Mouse (Mus musculus) kidney, adult 18-20 months (tissue): ENCODE data around the gene Adgrf4.
A peak's percentile ranks its signal among the peaks of the same experiment; 100 is the strongest.

Source experiments
- DNase-seq: peaks from one replicate; pipeline ENCODE4 v3.0.0; 2021

The Adgrf4 gene

GRCm38 (mm10) chr17:42692136-42692535 is at the start of gene Adgrf4:
TSS of gene Adgrf4 (minus strand) at chr17:42692284.
- DNase-seq: no peak

GRCm38 (mm10) chr17:42741801-42742217 is 49.7 kb upstream of the Adgrf4 start, which contains the start of gene Adgrf2:
TSS of gene Adgrf2 (minus strand) at chr17:42742179.
- no peak for DNase-seq

- DNase-seq: no peak
Measured at GRCm38 (mm10) chr17:42738794-42739193, 46.7 kb upstream of the Adgrf4 start.

- no peak for DNase-seq
Measured at GRCm38 (mm10) chr17:42717161-42717560, 25.1 kb upstream of the Adgrf4 start.

- no peak for DNase-seq
Measured at GRCm38 (mm10) chr17:42714991-42715390, 22.9 kb upstream of the Adgrf4 start.

- no peak for DNase-seq
Measured at GRCm38 (mm10) chr17:42710717-42711116, 18.6 kb upstream of the Adgrf4 start.

- no peak for DNase-seq
Measured at GRCm38 (mm10) chr17:42705611-42706010, 13.5 kb upstream of the Adgrf4 start.

GRCm38 (mm10) chr17:42702198-42702597 is 10.1 kb upstream of the Adgrf4 start:
- no peak for DNase-seq

- DNase-seq: no peak
Measured at GRCm38 (mm10) chr17:42694730-42695129, 2.6 kb upstream of the Adgrf4 start.

- no peak for DNase-seq
Measured at GRCm38 (mm10) chr17:42690531-42690930, 1.6 kb downstream of the Adgrf4 start.

GRCm38 (mm10) chr17:42658634-42659422 is 33.3 kb downstream of the Adgrf4 start:
- peak; percentile 34 for DNase-seq

GRCm38 (mm10) chr17:42643416-42643815 is 48.7 kb downstream of the Adgrf4 start:
- DNase-seq: no peak

GRCm38 (mm10) chr17:42630206-42630605 is 61.9 kb downstream of the Adgrf4 start:
- no peak for DNase-seq

- DNase-seq: peak; percentile 27
Measured at GRCm38 (mm10) chr17:42613043-42613737, 78.9 kb downstream of the Adgrf4 start.

GRCm38 (mm10) chr17:42611295-42611694 is 80.8 kb downstream of the Adgrf4 start, which contains the start of gene Opn5:
TSS of gene Opn5 (minus strand) at chr17:42611395.
- DNase-seq: no peak

- no peak for DNase-seq
Measured at GRCm38 (mm10) chr17:42608270-42608669, 83.8 kb downstream of the Adgrf4 start.
